Comparison of ENCODE assay signal across 9 mouse cellular contexts in the genomic region with DNA sequence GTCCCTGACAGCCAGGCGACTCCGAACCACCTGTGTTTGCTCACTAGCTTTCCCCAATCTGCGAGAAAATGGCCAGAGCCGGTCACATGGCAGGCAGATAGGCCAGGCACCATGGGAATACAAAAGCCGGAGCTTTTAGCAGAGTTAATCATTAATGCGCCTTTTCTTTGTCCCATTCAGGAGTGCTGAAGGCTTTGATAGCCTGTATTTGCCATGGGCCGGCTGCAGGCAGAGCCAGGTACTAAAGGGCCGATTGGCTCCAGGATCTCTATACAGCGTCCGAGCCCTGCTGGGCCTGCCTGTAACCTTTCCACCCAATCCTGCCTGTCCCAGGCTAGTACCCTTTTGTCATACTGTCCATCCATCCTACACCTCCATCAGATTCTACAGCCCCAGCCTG.
DNase-seq lines count a peak whose midpoint lies in the region; ATAC-seq lines count a peak whose summit lies in the region.
"Had no signal": no experiment of that assay in that cellular context is flagged by ENCODE, and none has a peak within 500 bp of the region (broad histone marks: within the 10 kb centered on the region; RNA-seq: fewer than 3 reads in every experiment).

No protein-coding gene starts in this region.

- H3K4me1 ChIP-seq in forebrain, embryonic 15.5 days: peaks cover 5% of the 10 kb centered on the region; the same call in 1 of the 2 replicates
- H3K4me1 ChIP-seq: embryonic facial prominence, embryonic 13.5 days had no signal

- no peaks in the 10 kb centered on the region for H3K9me3 ChIP-seq in forebrain, embryonic 15.5 days
- H3K9me3 ChIP-seq: embryonic facial prominence, embryonic 13.5 days had no signal

- WGBS in forebrain, embryonic 15.5 days: 3% methylated on average over 10 of the region's 10 CpGs

- H3K27me3 ChIP-seq in forebrain, embryonic 15.5 days: no peaks in the 10 kb centered on the region

- H3K4me3 ChIP-seq in forebrain, embryonic 15.5 days: no peak overlapping the region
- H3K4me3 ChIP-seq: embryonic facial prominence, embryonic 13.5 days had no signal

- no peaks in the 10 kb centered on the region for H3K36me3 ChIP-seq in forebrain, embryonic 15.5 days
- H3K36me3 ChIP-seq: embryonic facial prominence, embryonic 13.5 days had no signal

- H3K9ac ChIP-seq in forebrain, embryonic 15.5 days (replicated peaks): no peak overlapping the region
- H3K9ac ChIP-seq: embryonic facial prominence, embryonic 13.5 days had no signal

- DNase-seq in R1 (ENCODE audit: low read depth, low spot score) (peak; percentile 50), liver (peak; percentile 44)
- DNase-seq in lung, postnatal 4 days: peak; percentile 31 to 62
- DNase-seq in frontal cortex, postnatal 25 days (ENCODE audit: low spot score in 2 of 2): no peak
- no peak for DNase-seq in gastrocnemius, postnatal 10 days
- no peak for DNase-seq in adrenal gland, postnatal 25 days
- DNase-seq in layer of hippocampus, adult 11-12 months (ENCODE audit: low spot score): no peak

- peak overlapping the region; percentile 19; the same call in 1 of the 2 replicates for H3K4me2 ChIP-seq in forebrain, embryonic 15.5 days (replicated peaks)
- H3K4me2 ChIP-seq: embryonic facial prominence, embryonic 13.5 days had no signal

- ATAC-seq in forebrain, embryonic 15.5 days (replicated peaks): no peak

- H3K27ac ChIP-seq in forebrain, embryonic 15.5 days (replicated peaks): no peak overlapping the region
- H3K27ac ChIP-seq: embryonic facial prominence, embryonic 13.5 days had no signal

Comparison
In these comparisons a context has a peak if more than half of its experiments do, and no peak if none do; other contexts are left out.
1. DNase-seq: peak in R1 (single experiment), liver (single experiment) and lung, postnatal 4 days (2 of 2); none in frontal cortex, postnatal 25 days (0 of 2), gastrocnemius, postnatal 10 days (single experiment), adrenal gland, postnatal 25 days (single experiment) and layer of hippocampus, adult 11-12 months (single experiment).